ENCODE assay signal across 8 mouse cellular contexts in the genomic region with DNA sequence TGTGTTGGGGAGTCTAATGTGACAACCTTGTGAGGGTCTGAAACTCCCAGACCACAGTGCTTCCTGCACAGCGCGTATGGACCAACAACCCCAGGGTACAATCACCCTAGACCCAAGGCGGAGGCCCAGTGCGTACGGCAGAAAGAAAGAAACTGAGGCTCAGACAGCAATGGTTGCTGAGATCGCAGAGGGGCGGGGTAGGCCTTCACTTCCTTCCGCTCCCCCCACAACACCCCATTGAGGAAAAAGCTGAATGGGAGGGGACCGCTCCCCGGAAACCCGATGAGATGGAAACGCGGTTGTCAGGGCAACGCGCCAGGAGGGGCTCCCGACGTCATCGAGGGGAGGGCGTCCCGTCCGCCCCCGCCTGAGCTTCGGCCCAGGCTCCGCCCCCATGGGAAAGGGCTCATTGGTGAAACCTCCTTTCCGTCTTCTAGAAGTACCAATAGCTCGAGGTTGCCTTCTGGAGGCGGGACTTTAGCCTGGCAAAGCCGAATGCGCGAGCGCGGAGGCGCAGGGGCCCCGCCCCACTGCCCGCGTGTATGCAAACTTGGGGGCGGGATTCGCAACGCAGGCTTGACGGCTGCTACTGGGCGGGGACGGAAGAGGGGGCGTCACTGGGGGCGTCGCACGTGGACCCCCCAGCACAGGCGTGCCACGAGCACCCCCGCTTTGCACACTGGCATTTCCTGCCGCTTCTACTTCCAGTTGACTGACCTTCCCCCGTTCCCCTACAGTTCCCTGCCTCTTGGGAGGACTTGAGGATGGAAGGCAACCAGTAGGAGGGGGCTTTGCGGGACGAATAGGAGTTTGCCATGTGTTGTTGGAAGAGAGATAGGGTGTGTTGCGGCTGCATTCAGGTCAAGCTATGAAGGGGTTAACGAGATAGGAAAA. TPM values are rescaled to one million over a fixed set of nuclear protein-coding genes. Genes with fewer than 3 reads are reported as not detected.
DNase-seq lines count a peak whose midpoint lies in the region; ATAC-seq and TF ChIP-seq lines count a peak whose summit lies in the region.

No protein-coding gene starts in this region.

- H3K27me3 ChIP-seq in hindbrain, postnatal 0 days (ENCODE audit: insufficient read depth, low read length), result no peaks in the 10 kb centered on the region
- no peaks in the 10 kb centered on the region for H3K27me3 ChIP-seq in megakaryocyte, embryonic 14.5 days (replicated peaks)

- H3K36me3 ChIP-seq in hindbrain, postnatal 0 days (ENCODE audit: insufficient read depth, low read length), result peaks cover 22% of the 10 kb centered on the region
- peaks cover 32% of the 10 kb centered on the region for H3K36me3 ChIP-seq in megakaryocyte, embryonic 14.5 days (replicated peaks; ENCODE audit: low read length)

- peak; percentile 89 for DNase-seq in WW6 (ENCODE audit: low read depth, low spot score)
- peak; percentile 94 to 98 for DNase-seq in cerebellum, postnatal 4 days (ENCODE audit: low spot score in 2 of 2)
- DNase-seq in gastrocnemius, adult 18-20 months (ENCODE audit: low spot score), result peak; percentile 99
- peak; percentile 100 for DNase-seq in hindbrain, postnatal 0 days (ENCODE audit: low spot score)
- peak; percentile 91 to 99 for DNase-seq in left cerebral cortex, adult 8-10 months (ENCODE audit: low spot score in 2 of 2)
- DNase-seq in right cerebral cortex, postnatal 10 days (ENCODE audit: low spot score in 2 of 2), result peak; percentile 100
- DNase-seq in urinary bladder, postnatal 25 days (ENCODE audit: low spot score), result peak; percentile 99

- H3K9me3 ChIP-seq in hindbrain, postnatal 0 days (ENCODE audit: low read length), result no peaks in the 10 kb centered on the region
- H3K9me3 ChIP-seq in megakaryocyte, embryonic 14.5 days, result no peaks in the 10 kb centered on the region

- WGBS in hindbrain, postnatal 0 days, result under 1% methylated on average over 55 of the region's 55 CpGs

- peak overlapping the region; percentile 33 for H3K4me3 ChIP-seq in hindbrain, postnatal 0 days (ENCODE audit: low read length)
- H3K4me3 ChIP-seq in megakaryocyte, embryonic 14.5 days (replicated peaks), result peak overlapping the region; percentile 95

- ATAC-seq in hindbrain, postnatal 0 days, result peak; percentile 92

- H3K4me2 ChIP-seq in hindbrain, postnatal 0 days (ENCODE audit: low read depth, low read length), result peak overlapping the region; percentile 57

- peak overlapping the region; percentile 22; the same call in 1 of the 2 replicates for H3K9ac ChIP-seq in hindbrain, postnatal 0 days (replicated peaks; ENCODE audit: low read length)

- H3K4me1 ChIP-seq in hindbrain, postnatal 0 days (ENCODE audit: insufficient read depth, low read length), result peaks cover 13% of the 10 kb centered on the region
- peaks cover 97% of the 10 kb centered on the region for H3K4me1 ChIP-seq in megakaryocyte, embryonic 14.5 days

- H3K27ac ChIP-seq in hindbrain, postnatal 0 days, result peak overlapping the region; percentile 96

- TF ChIP-seq CTCF in hindbrain, postnatal 0 days (IDR thresholded peaks at IDR 0.05; ENCODE audit: low read depth), result peak; percentile 6; the same call in 1 of the 2 replicates

RNA-seq across cellular contexts. Expression of a gene that starts 6.0 kb away (rescaled TPM):
- 10 to 100 TPM; 28.9 to 37.5 TPM for total RNA-seq in gastrocnemius, adult 18-20 months (2021)
- total RNA-seq in hindbrain, postnatal 0 days (2014; rRNA removed), result 257 and 261 TPM in 2 replicates
- 730 and 732 TPM in 2 replicates for polyA plus RNA-seq in hindbrain, postnatal 0 days (2015; fragmentation: Nextera tagmentation; extraction: Ambion mirVana)
- 100 to 1,000 TPM; 124 to 159 (median 143) TPM for total RNA-seq in left cerebral cortex, adult 8-10 months (2022)
- 27.7 and 39.5 TPM in 2 replicates for polyA plus RNA-seq in megakaryocyte, embryonic 14.5 days (2012; ENCODE audit: insufficient read depth, low replicate concordance)

RNA-seq across cellular contexts. Expression of a gene that starts 11.7 kb away (rescaled TPM):
- 10 to 100 TPM; 40.6 to 47.9 TPM for total RNA-seq in gastrocnemius, adult 18-20 months (2021)
- 146 and 172 TPM in 2 replicates for total RNA-seq in hindbrain, postnatal 0 days (2014; rRNA removed)
- 14.7 and 15.8 TPM in 2 replicates for polyA plus RNA-seq in hindbrain, postnatal 0 days (2015; fragmentation: Nextera tagmentation; extraction: Ambion mirVana)
- total RNA-seq in left cerebral cortex, adult 8-10 months (2022), result 10 to 100 TPM; 48.5 to 76.4 (median 64.1) TPM
- 171 and 203 TPM in 2 replicates for polyA plus RNA-seq in megakaryocyte, embryonic 14.5 days (2012; ENCODE audit: insufficient read depth, low replicate concordance)

RNA-seq across cellular contexts. Expression of a gene that starts 12.9 kb away (rescaled TPM):
- 1 to 10 TPM; 5.4 to 6.5 TPM for total RNA-seq in gastrocnemius, adult 18-20 months (2021)
- total RNA-seq in hindbrain, postnatal 0 days (2014; rRNA removed), result 2.6 and 3.2 TPM in 2 replicates
- polyA plus RNA-seq in hindbrain, postnatal 0 days (2015; fragmentation: Nextera tagmentation; extraction: Ambion mirVana), result 4.3 and 4.4 TPM in 2 replicates
- 1 to 10 TPM; 4.1 to 6.0 (median 5.5) TPM for total RNA-seq in left cerebral cortex, adult 8-10 months (2022)
- 3.0 and 7.7 TPM in 2 replicates for polyA plus RNA-seq in megakaryocyte, embryonic 14.5 days (2012; ENCODE audit: insufficient read depth, low replicate concordance)

RNA-seq across cellular contexts. Expression of a gene that starts 19.2 kb away (rescaled TPM):
- 1 to 10 TPM; 1.6 to 1.9 TPM for total RNA-seq in gastrocnemius, adult 18-20 months (2021)
- total RNA-seq in hindbrain, postnatal 0 days (2014; rRNA removed), result 270 and 288 TPM in 2 replicates
- 95.5 and 106 TPM in 2 replicates for polyA plus RNA-seq in hindbrain, postnatal 0 days (2015; fragmentation: Nextera tagmentation; extraction: Ambion mirVana)
- 100 to 1,000 TPM; 328 to 363 (median 358) TPM for total RNA-seq in left cerebral cortex, adult 8-10 months (2022)
- 4.8 and 11.7 TPM in 2 replicates for polyA plus RNA-seq in megakaryocyte, embryonic 14.5 days (2012; ENCODE audit: insufficient read depth, low replicate concordance)

RNA-seq across cellular contexts. Expression of a gene that starts 19.5 kb away (rescaled TPM):
- total RNA-seq in gastrocnemius, adult 18-20 months (2021), result under 1 TPM; 0.24 to 0.48 TPM
- 24.0 and 32.8 TPM in 2 replicates for total RNA-seq in hindbrain, postnatal 0 days (2014; rRNA removed)
- 23.2 and 23.8 TPM in 2 replicates for polyA plus RNA-seq in hindbrain, postnatal 0 days (2015; fragmentation: Nextera tagmentation; extraction: Ambion mirVana)
- total RNA-seq in left cerebral cortex, adult 8-10 months (2022), result 1 to 10 TPM; 6.8 to 9.1 (median 7.7) TPM
- polyA plus RNA-seq in megakaryocyte, embryonic 14.5 days (2012; ENCODE audit: insufficient read depth, low replicate concordance), result 0.79 and 1.6 TPM in 2 replicates

Comparison
In these comparisons a context has a peak if more than half of its experiments do, and no peak if none do; other contexts are left out.
1. Peak in every context shown above with its lines: DNase-seq, ATAC-seq, H3K4me3 ChIP-seq and H3K27ac ChIP-seq.